Mouse (Mus musculus) lung, postnatal 25 days (tissue): ENCODE data around the gene Cramp1l.
"Not testable (repeated sequence)": the region's sequence is repeated elsewhere in the genome, so short reads cannot be mapped to it uniquely, and the experiment has no call there.

Experiments used
- DNase-seq: peaks from one replicate; pipeline ENCODE4 v3.0.0; 2022; ENCODE audit warnings: low spot score

The Cramp1l gene

DNA sequence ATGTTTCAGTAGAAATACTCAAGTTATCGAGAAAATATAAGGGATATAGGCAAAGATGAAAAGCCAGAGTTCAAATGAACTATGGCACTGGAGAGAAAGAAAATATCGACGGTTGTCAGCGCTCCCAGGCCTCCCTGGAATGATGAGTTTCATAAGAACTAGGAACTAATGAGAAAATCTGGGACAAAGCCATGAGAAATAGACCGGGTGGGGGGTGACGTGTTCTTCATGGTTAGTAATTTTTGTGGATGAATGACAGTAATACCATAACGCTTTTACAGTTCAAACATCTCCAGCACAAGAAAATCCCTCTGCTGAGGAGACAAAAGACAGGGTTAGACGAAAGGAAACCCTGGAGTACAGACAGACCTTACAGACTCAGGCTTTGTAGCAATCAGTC, 56.2 kb downstream of the Cramp1l start:
- DNase-seq = no peak

DNA sequence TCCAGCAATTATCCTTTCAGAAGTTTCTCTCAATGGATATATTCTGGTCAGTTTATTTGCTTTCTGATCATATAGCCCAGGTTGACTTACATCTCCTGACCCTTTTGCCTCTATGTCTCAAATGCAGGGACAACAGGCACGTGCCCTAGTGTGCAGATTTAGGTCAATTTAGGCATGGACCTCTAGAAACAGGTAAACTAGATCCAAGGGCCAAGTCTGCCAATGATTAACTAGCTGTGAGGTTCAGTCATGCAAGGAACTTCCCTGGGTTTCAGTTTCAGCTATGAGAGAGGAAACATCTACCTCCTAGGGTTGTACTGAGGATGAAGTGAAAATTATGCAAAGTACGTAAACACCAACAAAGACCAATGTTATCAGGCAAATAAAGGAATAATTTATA, 62.3 kb downstream of the Cramp1l start:
- peak; percentile 8 for DNase-seq

DNA sequence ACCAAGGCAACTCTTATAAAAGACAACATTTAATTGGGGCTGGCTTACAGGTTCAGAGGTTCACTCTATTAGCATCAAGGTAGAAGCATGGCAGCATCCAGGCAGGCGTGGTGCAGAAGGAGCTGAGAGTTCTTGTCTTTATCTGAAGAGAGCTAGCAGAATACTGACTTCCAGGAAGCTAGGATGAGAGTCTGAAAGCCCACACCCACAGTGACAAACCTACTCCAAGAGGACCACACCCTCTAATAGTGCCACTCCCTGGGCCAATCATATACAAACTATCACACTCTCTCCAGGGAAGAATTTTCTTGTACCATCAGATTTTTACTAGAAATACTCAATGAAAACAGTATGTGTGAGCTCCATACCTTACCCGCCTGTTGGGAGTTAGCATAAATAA, 64.9 kb downstream of the Cramp1l start:
- no peak for DNase-seq

DNA sequence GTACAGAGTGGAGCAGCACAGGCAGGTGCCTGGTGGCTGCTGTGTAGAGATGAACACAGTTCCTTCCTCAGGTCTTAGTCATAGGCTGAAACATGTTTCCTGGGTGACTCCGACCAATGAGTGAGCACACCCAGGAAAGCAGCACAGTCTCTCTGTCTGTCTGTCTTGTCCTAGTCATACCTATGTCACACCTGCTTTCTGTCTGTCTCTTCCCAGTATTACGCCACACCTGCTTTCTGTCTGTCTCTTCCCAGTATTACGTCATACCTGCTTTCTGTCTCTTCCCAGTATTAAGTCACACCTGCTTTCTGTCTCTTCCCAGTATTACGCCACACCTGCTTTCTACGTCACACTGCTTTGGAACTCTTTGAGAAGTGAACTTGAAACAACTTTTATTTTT, 67.4 kb downstream of the Cramp1l start:
- no peak for DNase-seq

DNA sequence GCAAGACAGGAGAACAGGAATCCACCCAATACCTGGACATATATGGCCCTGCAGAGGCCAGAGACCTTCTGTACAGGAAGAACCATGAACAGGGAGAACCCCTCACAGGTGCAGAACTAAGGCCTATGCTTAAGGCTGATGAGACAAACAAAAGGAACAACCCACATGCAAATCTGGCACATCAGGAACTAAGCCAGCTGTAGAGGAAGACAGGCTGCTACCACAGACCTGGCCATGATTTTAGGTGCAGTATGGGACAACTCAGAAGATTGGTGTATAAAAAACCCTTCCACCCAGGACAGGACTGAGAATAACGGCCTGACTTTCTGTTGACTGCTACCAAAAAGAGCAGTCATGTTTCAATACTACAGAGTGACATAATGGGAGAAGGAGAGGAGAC, 72.0 kb downstream of the Cramp1l start:
- not testable (repeated sequence) for DNase-seq

DNA sequence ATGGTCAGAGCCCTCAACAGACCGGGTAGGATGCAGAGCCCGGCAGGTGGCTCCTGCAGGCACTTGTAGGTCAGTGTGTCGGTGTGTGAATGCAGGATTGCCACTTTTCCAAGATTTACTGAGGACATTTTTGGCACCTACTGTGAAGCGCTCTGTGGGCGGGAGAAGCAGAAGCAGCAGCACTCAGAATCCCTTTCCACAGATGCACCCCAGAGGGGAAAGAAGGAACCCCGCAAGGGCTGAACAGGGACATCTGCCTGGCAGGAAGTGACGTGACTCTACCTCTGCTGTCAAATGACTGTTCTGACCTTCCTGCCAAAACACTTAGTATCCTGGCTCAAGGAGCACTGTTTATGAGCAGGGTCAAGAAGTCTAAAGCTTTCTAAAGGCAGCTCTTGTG, 72.6 kb downstream of the Cramp1l start:
- no peak for DNase-seq

DNA sequence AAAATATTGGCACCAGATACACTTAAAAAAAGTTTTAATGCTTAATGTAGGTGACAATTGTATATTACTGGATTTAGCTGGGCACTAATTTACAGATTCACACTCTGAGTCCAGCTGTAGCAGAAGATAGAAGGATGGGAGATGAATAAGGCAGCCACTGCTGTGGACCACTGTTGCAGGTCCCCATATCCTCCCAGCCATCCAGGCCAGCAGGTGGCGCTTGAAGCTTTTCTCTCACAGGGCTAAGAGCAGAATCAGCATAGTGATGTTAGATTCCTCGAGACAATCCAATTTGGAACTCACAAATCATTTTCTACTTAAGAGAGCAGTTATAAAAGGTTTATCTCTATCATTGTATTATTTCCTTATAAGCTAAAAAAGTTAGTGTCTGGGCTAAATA, 73.1 kb downstream of the Cramp1l start:
- DNase-seq = peak; percentile 50

DNA sequence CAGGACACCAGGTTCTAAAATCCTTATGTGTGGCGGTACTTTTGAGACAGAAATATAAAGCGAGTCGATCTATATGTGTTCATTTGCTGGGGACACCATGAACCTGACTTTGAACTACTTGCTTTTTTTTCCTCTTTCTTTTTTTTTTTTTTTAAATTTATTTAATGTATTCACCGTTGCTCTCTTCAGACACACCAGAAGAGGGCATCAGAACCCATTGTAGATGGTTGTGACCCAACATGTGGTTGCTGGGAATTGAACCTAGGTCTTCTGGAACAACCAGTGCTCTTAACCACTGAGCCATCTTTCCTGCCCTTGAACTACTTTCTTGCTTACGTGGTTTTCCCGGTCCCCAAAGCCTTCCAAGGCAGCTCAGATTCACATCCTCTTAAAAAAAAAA, 78.3 kb downstream of the Cramp1l start:
- DNase-seq = no peak

DNA sequence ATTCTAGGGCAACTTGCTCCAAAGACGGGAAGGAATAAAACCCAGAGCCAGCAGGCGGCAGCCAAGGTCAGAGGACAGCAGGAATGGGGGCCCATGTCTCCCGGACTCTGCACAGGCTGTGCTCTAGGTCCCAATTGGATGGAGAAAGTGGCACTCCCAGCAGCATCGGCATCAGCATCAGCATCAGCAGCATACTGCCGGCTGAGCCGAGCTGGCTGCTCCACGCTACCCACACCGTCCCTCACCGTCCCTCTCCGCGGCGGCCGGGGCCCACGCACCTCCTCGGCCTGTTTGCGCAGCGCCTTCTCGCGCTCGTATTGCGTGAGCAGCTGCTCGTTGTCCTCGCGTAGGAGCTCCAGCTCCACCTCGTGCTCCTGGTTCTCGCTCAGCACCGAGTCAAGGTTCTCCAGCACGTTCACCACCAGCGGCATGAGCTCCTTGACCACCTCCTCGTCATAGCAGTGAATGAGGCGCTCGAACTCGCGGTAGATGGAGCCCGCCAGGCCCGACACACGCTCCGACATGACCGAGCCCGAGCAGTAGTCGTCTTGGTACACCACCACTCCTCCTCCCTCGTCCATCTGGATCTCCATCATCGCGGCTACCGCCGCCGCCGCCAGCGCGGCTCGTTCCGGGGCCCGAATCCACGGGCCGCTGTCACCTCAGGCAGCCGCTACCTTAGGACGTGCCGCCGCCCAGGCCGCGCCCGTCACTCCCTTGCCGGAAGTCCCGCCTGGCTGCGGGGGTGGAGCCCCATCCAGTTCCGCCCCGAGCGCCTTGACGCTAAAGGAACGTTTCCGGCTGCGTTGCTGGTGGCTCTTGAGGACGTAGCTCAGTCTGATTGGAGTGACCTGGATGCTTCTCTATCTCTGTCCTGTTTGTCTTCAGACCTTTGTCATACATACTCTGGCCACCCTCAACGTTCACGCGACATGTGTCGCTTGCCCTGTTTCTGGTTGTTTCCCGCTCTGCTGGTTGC, 79.0 kb downstream of the Cramp1l start, which contains the start of gene Mapk8ip3:
Mapk8ip3 (minus strand) TSS at position 719 of the 979 bp plus-strand sequence.
- DNase-seq = peak; percentile 95

DNA sequence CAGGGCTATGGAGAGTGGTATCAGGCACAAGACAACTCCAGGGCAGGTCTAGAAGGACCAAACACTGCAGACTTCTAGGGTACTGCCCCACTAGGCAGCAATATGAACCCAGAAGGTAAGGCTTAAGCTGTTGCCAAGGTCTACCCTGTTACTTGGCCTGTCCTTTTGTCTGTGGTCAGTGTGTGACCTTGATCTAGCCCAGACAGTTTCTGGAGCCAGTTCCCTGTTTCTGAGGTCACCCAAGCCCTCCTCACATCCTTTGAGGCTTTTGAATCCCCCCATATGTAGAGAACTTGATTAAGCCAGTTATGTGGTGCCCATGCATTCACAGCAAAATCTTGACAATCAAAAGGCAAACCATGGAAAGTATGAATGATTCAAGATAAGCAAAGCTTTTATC, 79.9 kb downstream of the Cramp1l start:
- no peak for DNase-seq

DNA sequence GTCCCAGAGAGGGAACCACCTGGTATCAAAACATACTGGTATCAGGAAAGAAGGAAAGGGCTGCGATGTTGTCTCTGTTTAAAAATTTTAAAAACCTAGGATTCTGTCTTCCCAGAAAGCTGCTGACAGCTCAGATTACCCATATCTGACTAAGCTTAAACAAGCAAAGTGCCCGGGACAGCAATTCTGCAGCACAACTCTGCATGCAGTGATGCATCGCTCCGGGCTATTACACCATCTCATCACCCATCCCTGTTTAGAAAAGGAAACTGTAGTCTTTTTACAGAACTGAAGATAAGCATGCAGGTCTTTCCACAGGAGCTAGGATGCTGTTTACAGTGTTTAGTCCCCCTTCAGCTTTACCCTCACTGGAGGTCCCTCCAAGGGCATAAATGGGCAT, 80.7 kb downstream of the Cramp1l start:
- no peak for DNase-seq

DNA sequence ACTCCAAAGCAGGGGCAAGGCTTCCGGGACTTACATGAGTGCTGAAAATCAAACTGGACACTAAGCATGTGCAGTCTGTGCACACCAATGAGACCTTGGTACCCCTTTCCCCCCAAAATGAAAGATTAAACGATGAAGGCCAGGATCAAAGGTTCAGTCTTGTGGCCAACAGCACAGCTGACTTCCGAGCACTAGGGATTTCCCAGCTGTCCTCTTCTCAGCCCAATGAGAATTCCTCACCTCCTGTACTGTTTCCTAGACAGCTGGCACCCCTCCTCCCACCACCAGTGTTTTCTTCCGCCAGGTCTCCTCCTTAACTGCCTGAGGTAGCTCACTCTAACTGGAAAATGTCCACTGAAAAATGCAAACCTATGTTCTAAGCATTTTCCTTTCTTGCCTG, 82.4 kb downstream of the Cramp1l start:
- no peak for DNase-seq

DNA sequence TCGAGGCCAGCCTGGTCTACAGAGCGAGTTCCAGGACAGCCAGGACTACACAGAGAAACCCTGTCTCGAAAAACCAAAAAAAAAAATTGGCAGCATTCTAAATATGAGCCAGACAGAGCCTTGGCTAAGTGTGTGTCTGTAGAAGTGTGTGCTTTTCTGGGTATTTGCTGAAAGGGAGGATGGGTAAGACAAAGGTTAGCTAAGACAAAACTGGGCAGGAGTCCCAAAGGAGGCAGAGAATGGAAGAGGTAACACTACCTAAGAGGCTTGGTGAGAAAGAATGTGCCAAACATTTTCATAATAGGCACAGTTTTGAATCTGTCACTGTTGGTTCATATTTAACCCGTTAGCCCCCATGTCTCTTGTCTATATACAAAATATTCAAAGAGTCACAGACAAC, 83.2 kb downstream of the Cramp1l start:
- DNase-seq = no peak

DNA sequence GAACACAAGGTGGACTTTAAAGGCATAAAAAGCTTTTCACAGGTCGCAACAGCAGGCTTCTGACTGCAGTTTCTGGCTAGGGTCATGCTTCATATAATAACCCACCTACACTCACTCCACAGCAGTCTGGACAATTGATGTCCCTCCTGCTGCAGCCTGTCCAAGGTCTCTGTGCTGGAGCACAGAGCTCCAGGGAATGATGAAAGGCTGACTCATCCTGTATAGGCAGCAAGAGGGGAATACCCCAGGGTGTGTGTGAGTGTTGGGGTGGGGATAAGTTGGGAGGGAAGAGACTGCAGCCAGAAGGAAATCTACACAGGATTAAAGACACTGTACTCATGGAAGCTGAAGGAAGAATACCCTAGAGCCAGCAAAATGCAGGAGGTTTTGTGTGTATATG, 86.1 kb downstream of the Cramp1l start:
- no peak for DNase-seq

DNA sequence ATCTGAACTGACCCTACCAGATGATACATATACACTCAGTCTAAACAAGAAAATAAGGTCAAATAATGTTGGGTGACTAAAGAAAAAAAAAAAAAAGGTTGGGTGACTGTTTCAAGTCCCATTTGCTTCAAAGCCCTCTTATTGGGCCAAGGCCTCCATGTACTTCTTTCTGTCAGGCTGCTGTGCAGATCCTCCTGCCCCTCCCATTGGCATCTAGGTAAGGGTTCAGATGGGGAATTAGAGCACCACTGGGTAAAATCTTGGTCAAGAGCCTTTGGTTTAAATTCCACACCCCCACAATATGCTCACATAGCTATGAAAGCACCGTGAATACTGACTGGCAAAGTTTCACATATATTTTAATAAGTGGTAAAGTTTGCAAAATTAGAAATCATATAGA, 92.3 kb downstream of the Cramp1l start:
- no peak for DNase-seq

DNA sequence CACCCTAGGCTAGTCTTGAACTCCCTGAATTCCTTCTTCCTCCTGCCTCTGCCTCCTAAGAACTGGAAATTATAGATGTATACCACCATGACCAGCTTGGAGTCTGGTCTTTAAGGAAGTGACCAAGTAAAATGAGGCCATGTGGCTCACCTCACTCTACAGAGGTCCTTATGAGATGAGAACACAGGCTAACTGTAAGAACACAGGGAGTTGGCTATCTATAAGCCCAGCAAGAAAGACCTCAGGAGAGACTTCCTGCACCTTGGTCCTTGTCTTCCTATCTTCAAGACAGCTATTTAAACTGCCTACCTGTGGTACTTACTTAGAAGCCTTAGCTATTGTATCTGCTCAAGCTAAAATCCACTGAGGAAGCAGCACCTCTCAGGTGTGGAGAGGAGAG, 101.6 kb downstream of the Cramp1l start:
- DNase-seq = no peak
